Mouse (Mus musculus) MEL-GATA-1-ER (cell line): ENCODE results near the gene Uqcc2.
A peak's percentile ranks its signal among the peaks of the same experiment; 100 is the strongest.

Source experiments
- DNase-seq: peaks from one replicate; pipeline ENCODE4 v3.0.0-alpha.2; 2012; ENCODE audit warnings: low read depth; ENCODE audit errors: extremely low read depth

Gene Uqcc2

DNA sequence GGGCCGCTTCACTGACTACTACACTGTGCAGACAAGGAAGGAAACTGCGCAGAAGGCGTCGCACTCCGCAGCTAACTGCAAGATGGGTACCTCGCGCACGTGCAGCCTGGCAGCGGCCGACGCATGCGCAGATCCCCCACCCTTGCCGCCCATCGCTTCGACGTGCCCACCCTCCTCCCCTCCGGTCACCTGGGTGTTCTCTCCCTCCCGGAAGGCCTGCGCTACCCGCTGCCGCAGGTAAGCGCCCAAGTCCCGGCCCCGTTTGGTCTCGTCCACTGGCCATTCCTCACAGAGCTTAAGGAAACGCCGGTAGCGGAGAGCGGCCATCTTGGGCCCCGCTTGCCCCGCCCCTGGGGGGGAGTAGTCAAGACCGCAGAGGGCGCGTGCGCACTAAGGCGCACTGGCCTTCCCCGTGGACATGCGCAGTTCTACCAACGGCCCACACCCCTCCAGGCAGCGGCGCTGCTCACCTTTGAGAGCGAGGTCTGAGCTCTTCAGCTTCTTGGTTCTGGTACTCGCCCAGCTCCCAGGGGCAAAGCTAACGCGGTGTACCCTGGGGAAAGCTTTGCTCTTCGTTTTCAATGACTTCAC lies at the start of gene Uqcc2:
Gene Uqcc2, minus strand, starts transcription at position 366 of the 591 bp plus-strand sequence.
- DNase-seq: peak; percentile 77

- no peak for DNase-seq
Observed at GRCm38 (mm10) chr17:27182401-27182800, 48.7 kb upstream of the Uqcc2 start.

GRCm38 (mm10) chr17:27181666-27182065 lies 48.0 kb upstream of the Uqcc2 start:
- DNase-seq: no peak

GRCm38 (mm10) chr17:27179681-27180280 lies 46.1 kb upstream of the Uqcc2 start:
- DNase-seq: no peak

DNA sequence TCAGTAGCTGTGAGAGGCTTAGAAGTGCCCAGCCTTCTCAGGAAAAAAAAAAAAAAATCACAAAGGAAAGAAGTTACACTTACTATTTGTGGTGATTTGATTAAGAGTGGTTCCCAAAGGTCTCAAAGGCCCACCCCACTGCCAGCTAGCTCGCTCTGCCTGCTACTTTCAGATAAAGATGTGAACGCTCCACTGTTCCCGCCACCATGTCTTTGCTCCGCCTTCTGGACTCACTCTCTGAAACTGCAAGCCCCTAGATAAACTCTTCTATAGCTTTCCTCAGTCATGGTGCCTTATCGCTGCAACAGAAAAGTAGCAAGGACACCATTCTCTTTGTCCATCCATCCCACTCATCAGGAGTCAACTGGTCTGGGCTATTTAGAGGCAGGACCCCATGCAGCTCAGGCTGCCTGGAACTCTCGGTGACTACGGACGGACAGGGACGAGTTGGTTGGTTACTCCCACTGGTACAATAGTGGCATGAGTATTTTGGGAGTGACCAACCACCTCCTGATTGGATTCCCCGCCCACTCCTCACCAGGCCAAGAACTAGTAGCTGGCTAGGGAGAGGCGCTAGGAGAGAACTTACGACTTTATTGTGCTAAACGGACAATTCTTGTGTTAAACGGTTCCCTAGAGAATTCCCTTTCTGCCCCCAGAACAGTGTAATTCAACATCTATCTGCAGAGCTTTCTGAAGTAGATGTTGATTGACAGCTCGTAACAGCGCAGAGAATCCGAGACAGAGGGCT lies 44.9 kb upstream of the Uqcc2 start:
- DNase-seq: peak; percentile 33

DNA sequence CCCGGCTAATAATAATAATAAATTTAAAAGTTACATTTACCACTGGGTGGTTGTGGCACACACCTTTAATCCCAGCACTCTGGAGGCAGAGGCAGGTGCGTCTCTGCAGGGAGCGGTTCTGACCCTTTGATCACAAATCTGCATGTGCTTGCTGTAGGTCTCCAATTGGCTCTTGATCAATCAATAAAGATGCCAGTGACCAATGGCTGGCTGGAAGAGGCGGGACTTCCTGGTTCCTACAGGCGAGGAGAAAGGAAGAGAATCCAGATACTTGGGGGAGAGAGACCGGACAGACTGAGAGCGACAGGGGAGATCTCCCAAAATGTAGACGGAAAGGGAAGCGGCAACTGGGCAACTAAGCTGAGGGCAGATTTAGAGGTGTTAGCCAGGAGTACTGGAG lies 44.3 kb upstream of the Uqcc2 start:
- DNase-seq: peak; percentile 37

GRCm38 (mm10) chr17:27176754-27177153 lies 43.0 kb upstream of the Uqcc2 start:
- DNase-seq: no peak

DNA sequence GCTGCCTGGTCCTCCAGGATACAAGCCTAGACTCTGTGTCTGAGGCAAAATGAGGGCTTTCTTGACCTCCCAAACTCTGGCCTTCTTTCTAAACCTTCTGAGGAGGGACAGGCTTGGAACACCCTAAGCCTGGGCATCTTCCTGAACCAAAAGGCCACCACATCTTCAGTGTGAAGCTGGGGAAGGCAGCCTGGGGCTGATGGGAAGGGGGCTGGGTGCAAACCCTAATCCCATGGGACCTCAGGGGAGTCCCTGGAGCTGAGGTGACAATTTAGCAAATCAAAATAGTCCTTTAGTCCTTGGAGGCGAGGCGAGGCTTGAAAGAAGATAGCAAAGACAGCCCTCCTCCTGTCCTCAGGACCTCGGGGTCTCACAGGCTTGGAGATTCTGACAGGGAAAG lies 42.6 kb upstream of the Uqcc2 start:
- no peak for DNase-seq

DNA sequence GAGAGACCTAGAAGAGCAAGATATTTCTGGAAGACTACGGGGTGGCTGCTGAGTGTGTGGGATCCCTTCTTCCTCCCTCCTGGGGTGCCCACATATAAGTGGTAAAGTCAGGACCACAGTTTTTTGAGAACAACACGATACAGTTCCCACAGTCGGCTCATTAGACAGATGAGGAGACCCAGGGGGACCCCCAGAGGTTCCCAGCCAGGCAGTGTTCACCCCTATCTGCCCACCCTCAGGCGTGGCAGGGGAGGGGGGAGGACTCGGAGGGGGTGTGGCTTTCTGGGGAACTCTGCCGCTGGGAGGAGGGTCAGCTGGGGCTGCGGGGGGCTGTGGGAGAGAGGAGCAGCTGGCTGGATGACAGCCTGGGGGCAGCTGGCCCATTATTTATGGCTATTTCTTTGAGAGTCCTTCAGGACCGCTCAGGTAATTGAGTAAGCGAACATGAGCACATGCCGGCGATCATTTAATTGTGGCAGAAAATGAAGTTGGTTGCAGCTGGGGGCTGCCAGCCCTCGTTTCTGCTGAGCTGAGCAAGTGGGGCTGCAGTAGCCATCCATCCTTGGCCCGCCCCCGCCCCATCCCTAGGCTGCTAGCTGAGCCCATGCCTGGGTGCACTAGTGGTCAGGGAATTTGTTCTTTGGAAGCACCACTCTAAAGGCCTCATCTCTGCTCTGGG lies 41.6 kb upstream of the Uqcc2 start:
- DNase-seq: no peak

GRCm38 (mm10) chr17:27173715-27174114 lies 40.0 kb upstream of the Uqcc2 start:
- no peak for DNase-seq

GRCm38 (mm10) chr17:27172459-27172858 lies 38.7 kb upstream of the Uqcc2 start:
- DNase-seq: no peak

- no peak for DNase-seq
Observed at GRCm38 (mm10) chr17:27171121-27171520, 37.4 kb upstream of the Uqcc2 start.

- no peak for DNase-seq
Observed at GRCm38 (mm10) chr17:27169952-27170695, 36.4 kb upstream of the Uqcc2 start.

- no peak for DNase-seq
Observed at GRCm38 (mm10) chr17:27168569-27168968, 34.9 kb upstream of the Uqcc2 start.

DNA sequence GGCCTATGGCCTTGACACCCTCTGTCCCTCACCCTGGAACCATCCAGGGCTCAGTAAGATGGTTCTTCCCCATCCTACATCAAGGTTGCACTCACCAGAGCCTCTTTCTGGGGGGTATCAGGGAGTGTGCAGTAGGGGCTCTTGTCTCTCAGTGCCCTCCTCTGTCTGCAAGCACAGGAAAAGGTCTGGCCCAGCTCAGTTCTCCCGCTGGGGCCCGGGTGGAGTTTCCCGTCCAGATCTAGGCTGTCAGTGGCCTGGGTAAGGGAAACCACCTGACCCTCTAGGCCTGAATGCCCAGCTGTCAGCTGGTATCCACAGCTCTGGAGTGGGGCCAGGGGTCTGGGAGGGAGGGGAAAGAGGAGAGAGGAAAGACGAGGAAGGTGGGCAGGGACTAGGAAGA lies 33.8 kb upstream of the Uqcc2 start, which contains the start of gene Ip6k3:
Gene Ip6k3, minus strand, starts transcription at position 251 of the 400 bp plus-strand sequence.
- no peak for DNase-seq

DNA sequence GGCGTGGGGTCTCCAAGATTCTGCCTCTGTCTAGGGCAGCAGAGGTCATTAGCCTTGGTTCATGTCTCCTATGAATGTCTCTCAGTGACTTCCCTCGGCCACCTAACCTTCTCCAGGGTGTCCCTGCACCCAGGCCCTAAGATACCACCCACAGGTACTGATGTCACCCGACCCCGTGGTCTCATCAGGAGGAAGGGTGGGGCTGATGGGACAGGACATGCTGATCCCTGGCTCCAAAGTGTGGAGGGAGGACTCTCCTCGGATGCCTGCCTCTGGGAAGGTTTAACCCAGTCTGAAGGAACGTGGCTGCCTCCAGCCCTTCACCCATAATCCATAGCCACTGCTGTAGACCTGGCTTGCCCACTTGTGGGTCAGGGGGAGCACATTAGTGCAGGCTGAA lies 33.2 kb upstream of the Uqcc2 start:
- no peak for DNase-seq

GRCm38 (mm10) chr17:27165054-27165773 lies 31.5 kb upstream of the Uqcc2 start:
- DNase-seq: no peak

DNA sequence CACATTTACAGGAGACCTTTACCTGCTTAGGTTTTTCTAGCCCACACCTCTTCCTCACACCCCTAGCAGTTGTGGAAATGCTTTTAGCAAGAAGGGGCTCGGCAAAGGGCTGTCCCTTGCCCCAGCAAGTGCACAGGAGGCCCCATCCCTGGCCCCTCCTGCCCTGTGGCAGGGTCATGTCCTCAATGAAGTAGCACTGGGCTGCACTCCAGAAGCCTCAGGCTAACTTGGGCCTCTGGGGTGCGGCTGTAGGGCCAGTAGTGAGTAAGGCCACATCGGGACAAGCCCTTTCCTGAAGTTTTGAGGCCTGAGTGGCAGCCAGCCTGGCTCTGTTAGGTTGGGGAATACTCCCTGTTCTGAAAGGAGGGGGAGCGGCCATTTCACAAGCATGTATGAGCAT lies 27.2 kb upstream of the Uqcc2 start:
- DNase-seq: no peak

DNA sequence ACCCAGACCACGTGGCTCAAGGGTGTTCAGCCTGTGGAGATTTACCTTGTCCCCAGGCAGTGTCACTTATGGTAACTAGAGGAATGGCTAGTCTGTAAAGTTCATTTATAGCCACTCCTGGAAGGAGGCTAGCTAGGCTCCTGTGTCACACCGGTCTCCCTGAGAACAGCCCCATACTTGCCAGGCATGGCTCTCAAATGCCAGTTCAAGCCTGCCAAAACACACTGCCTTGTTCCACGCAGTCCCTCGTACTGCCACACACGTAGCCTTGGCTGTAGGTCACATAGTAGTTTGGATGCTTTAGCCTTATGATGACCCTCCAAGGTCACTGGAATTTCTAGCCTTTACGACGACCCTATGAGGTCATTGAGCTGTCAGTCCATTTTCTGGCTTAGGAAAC lies 25.5 kb upstream of the Uqcc2 start:
- DNase-seq: no peak

DNA sequence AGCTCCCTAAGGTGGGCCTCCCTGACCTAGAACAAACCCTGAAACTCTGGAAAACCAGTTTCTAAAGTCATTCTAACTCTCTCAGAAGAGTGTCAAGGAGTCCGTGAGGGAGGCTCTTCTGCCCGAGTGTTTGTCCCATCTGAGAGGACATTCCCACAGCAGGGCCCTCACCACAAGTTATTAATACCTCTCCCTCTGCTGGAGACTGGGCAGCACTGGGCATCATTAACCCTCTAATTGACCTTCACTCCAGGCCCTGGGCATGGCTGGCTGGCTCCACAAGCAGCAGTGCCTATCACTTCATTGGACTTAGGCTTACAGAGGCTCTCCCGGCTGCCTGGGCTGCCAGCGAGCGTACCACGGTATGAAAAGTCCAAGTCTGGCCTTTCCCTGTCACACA lies 24.7 kb upstream of the Uqcc2 start:
- DNase-seq: no peak

GRCm38 (mm10) chr17:27155752-27156151 lies 22.0 kb upstream of the Uqcc2 start:
- no peak for DNase-seq
